Mouse (Mus musculus) fat pad, adult 2 months (tissue): ENCODE data around the gene Dupd1.
"Not testable (repeated sequence)": the region's sequence is repeated elsewhere in the genome, so short reads cannot be mapped to it uniquely, and the experiment has no call there.

Experiments
- DNase-seq: peaks from one replicate; pipeline ENCODE4 v3.0.0-alpha.2; 2011; ENCODE audit warnings: low read depth, low spot score; ENCODE audit errors: extremely low read depth

Gene Dupd1

GRCm38 (mm10) chr14:21678509-21679285, 35.7 kb downstream of the Dupd1 start:
- DNase-seq: no peak

- no peak for DNase-seq
Observed at GRCm38 (mm10) chr14:21676223-21676622, 38.2 kb downstream of the Dupd1 start.

GRCm38 (mm10) chr14:21674471-21674870, 39.9 kb downstream of the Dupd1 start:
- DNase-seq: no peak

- DNase-seq: no peak
Observed at GRCm38 (mm10) chr14:21673100-21673499, 41.3 kb downstream of the Dupd1 start.

GRCm38 (mm10) chr14:21670422-21671006, 43.9 kb downstream of the Dupd1 start:
- DNase-seq: not testable (repeated sequence)

- DNase-seq: no peak
Observed at GRCm38 (mm10) chr14:21669633-21670421, 44.5 kb downstream of the Dupd1 start.

GRCm38 (mm10) chr14:21669218-21669617, 45.2 kb downstream of the Dupd1 start:
- no peak for DNase-seq

- no peak for DNase-seq
Observed at GRCm38 (mm10) chr14:21662465-21663142, 51.8 kb downstream of the Dupd1 start.

- no peak for DNase-seq
Observed at GRCm38 (mm10) chr14:21659652-21660051, 54.7 kb downstream of the Dupd1 start.

GRCm38 (mm10) chr14:21659155-21659554, 55.2 kb downstream of the Dupd1 start:
- DNase-seq: no peak

- DNase-seq: no peak
Observed at GRCm38 (mm10) chr14:21653813-21654212, 60.6 kb downstream of the Dupd1 start.

- DNase-seq: no peak
Observed at GRCm38 (mm10) chr14:21640806-21641435, 73.5 kb downstream of the Dupd1 start.

- no peak for DNase-seq
Observed at GRCm38 (mm10) chr14:21636548-21636947, 77.8 kb downstream of the Dupd1 start.

GRCm38 (mm10) chr14:21631665-21632200, 82.6 kb downstream of the Dupd1 start:
- no peak for DNase-seq
